Mouse (Mus musculus): ENCODE results near the gene Stk39. TPM values are rescaled to one million over a fixed set of nuclear protein-coding genes. Genes with fewer than 3 reads are reported as not detected.

Stk39 gene
- polyA plus RNA-seq, 1 experiment = not detected

- Histone ChIP-seq H3K36me3 (ENCODE audit: control insufficient read depth) (no peaks in the 10 kb centered on the region), H3K4me3 (replicated peaks) (no peak overlapping the region), H3K4me1 (ENCODE audit: control insufficient read depth) (no peaks in the 10 kb centered on the region), H3K27me3 (ENCODE audit: control insufficient read depth) (no peaks in the 10 kb centered on the region), H3K9me3 (ENCODE audit: control insufficient read depth, low read length) (peaks cover 11% of the 10 kb centered on the region)
- no peak for TF ChIP-seq TAL1 (IDR thresholded peaks at IDR 0.05; ENCODE audit: low read length)
- TF ChIP-seq GATA1 (IDR thresholded peaks at IDR 0.05; ENCODE audit: low read length) = no peak
These were observed 257.7 kb downstream of the Stk39 start for GRCm38 (mm10) chr2:68214400-68214799.

DNA sequence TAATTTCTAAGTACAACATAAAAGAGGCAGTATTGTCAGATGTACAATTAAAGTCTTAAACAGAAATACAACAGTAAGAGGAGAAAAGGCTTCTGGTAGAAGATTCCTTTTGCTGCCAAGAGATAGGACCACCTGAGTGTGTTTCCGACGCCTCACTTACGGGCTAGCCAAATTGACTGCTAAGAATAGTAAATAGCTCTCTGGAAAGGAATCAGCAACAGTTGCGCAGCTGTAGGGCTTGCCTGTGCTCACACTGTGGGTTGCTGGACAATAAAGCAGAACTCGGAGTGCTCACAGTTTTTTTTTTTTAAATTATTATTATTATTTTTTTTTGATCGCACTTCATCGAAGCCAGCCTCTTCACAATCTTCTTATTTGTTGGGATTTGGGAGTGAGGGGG is 260.6 kb downstream of the Stk39 start:
- Histone ChIP-seq H3K4me1 (ENCODE audit: control insufficient read depth) (no peaks in the 10 kb centered on the region), H3K4me3 (replicated peaks) (no peak overlapping the region), H3K9me3 (ENCODE audit: control insufficient read depth, low read length) (peaks cover 11% of the 10 kb centered on the region), H3K27me3 (ENCODE audit: control insufficient read depth) (no peaks in the 10 kb centered on the region), H3K36me3 (ENCODE audit: control insufficient read depth) (no peaks in the 10 kb centered on the region)
- TF ChIP-seq TAL1 (IDR thresholded peaks at IDR 0.05; ENCODE audit: low read length) = no peak
- TF ChIP-seq GATA1 (IDR thresholded peaks at IDR 0.05; ENCODE audit: low read length) = no peak

DNA sequence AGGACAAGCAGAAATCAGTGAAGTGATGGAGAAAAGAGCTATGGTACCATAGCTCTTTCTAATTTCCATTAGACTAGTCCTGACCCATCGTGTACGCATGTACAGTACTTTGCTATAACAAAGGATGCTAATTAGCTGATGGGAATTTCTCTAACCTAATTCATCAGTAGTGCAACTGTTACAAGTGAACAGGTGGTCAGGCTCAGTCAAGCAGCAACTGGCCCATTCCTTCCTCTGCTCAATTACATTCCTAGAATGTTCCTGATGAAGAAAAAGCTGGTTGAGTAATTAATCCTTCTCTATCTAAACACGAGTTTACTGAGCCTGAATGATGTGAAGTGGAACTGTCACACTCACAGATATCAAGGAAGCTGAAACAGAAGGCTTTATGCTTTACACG is 275.8 kb downstream of the Stk39 start:
- Histone ChIP-seq H3K4me3 (replicated peaks) (no peak overlapping the region), H3K4me1 (ENCODE audit: control insufficient read depth) (no peaks in the 10 kb centered on the region), H3K27me3 (ENCODE audit: control insufficient read depth) (no peaks in the 10 kb centered on the region), H3K36me3 (ENCODE audit: control insufficient read depth) (no peaks in the 10 kb centered on the region), H3K9me3 (ENCODE audit: control insufficient read depth, low read length) (peaks cover 4% of the 10 kb centered on the region; the same call in 1 of the 2 replicates)
- TF ChIP-seq TAL1 (IDR thresholded peaks at IDR 0.05; ENCODE audit: low read length) (no peak), GATA1 (IDR thresholded peaks at IDR 0.05; ENCODE audit: low read length) (no peak)

DNA sequence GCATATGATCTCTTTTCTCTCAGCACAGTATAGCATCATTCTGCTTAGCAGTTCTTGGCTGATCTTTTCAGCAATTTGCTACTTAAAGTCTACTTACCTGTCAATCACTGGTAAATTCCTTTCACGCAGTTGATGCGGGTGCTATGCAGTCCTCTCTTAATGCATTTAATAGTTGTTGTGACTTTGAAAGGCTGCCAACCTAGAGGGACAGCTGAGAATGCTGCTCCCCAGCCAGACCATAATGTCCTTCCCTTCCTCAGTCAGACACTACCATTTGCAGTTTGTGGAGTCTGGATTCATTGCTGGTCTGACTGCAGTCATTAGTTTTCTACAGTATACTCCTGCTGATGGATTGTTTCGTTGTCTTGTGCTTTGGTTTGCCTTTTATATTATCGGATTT is 277.6 kb downstream of the Stk39 start:
- H3K36me3 ChIP-seq (ENCODE audit: control insufficient read depth) = no peaks in the 10 kb centered on the region
- H3K4me1 ChIP-seq (ENCODE audit: control insufficient read depth) = no peaks in the 10 kb centered on the region
- no peaks in the 10 kb centered on the region for H3K27me3 ChIP-seq (ENCODE audit: control insufficient read depth)
- TF ChIP-seq TAL1 (IDR thresholded peaks at IDR 0.05; ENCODE audit: low read length) (no peak), GATA1 (IDR thresholded peaks at IDR 0.05; ENCODE audit: low read length) (no peak)
- H3K9me3 ChIP-seq (ENCODE audit: control insufficient read depth, low read length) = peaks cover 6% of the 10 kb centered on the region; the same call in 1 of the 2 replicates
- no peak overlapping the region for H3K4me3 ChIP-seq (replicated peaks)

DNA sequence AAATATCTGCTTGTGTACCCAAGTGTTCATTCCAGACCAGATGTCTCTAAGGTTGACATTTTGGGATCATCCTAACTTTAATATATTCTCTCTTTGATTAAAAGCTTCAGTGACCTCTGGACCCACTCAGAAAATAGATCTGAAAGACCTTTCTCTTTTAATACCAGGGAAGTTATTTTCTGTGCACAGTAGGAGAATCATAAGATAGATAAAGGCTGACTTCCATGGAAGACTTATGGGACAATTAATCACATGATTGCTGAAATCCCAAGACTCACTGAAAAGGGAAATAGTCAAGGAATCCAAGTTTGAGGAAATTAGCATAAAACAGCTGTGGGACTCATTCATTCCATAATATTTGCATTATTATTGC is 278.6 kb downstream of the Stk39 start:
- Histone ChIP-seq H3K4me3 (replicated peaks) (no peak overlapping the region), H3K9me3 (ENCODE audit: control insufficient read depth, low read length) (peaks cover 6% of the 10 kb centered on the region; the same call in 1 of the 2 replicates), H3K4me1 (ENCODE audit: control insufficient read depth) (no peaks in the 10 kb centered on the region), H3K36me3 (ENCODE audit: control insufficient read depth) (no peaks in the 10 kb centered on the region), H3K27me3 (ENCODE audit: control insufficient read depth) (no peaks in the 10 kb centered on the region)
- TF ChIP-seq GATA1 (IDR thresholded peaks at IDR 0.05; ENCODE audit: low read length) (no peak), TAL1 (IDR thresholded peaks at IDR 0.05; ENCODE audit: low read length) (no peak)

- Histone ChIP-seq H3K36me3 (ENCODE audit: control insufficient read depth) (no peaks in the 10 kb centered on the region), H3K27me3 (ENCODE audit: control insufficient read depth) (no peaks in the 10 kb centered on the region), H3K4me3 (replicated peaks) (no peak overlapping the region), H3K9me3 (ENCODE audit: control insufficient read depth, low read length) (peaks cover 6% of the 10 kb centered on the region; the same call in 1 of the 2 replicates), H3K4me1 (ENCODE audit: control insufficient read depth) (no peaks in the 10 kb centered on the region)
- TF ChIP-seq TAL1 (IDR thresholded peaks at IDR 0.05; ENCODE audit: low read length) (no peak), GATA1 (IDR thresholded peaks at IDR 0.05; ENCODE audit: low read length) (no peak)
These were observed 279.2 kb downstream of the Stk39 start for GRCm38 (mm10) chr2:68192605-68193464.

- H3K9me3 ChIP-seq (ENCODE audit: control insufficient read depth, low read length) = peaks cover 2% of the 10 kb centered on the region; the same call in 1 of the 2 replicates
- no peaks in the 10 kb centered on the region for H3K36me3 ChIP-seq (ENCODE audit: control insufficient read depth)
- no peaks in the 10 kb centered on the region for H3K4me1 ChIP-seq (ENCODE audit: control insufficient read depth)
- TF ChIP-seq GATA1 (IDR thresholded peaks at IDR 0.05; ENCODE audit: low read length) = no peak
- TF ChIP-seq TAL1 (IDR thresholded peaks at IDR 0.05; ENCODE audit: low read length) = no peak
- no peak overlapping the region for H3K4me3 ChIP-seq (replicated peaks)
- no peaks in the 10 kb centered on the region for H3K27me3 ChIP-seq (ENCODE audit: control insufficient read depth)
These were observed 295.6 kb downstream of the Stk39 start for GRCm38 (mm10) chr2:68176425-68176824.

DNA sequence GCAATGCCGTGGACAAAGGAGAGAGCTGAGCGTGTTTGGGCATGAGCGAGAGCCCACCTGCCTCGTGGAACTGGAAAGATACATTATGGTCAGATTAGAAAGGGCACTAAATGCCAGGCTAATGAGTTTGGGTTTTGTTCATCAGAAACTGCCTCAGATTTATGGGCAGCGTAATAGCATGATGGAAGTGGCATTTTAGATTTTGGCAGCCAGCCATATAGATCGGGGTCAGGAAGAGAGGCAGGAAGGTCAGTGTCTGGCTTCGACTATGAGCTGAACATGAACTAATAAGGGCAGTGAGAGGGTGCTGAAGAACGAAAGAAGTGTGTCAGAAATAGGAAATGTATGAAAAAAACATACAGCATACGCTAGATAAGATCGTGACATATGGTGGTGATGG is 300.8 kb downstream of the Stk39 start:
- H3K27me3 ChIP-seq (ENCODE audit: control insufficient read depth) = no peaks in the 10 kb centered on the region
- peaks cover 4% of the 10 kb centered on the region for H3K9me3 ChIP-seq (ENCODE audit: control insufficient read depth, low read length)
- TF ChIP-seq GATA1 (IDR thresholded peaks at IDR 0.05; ENCODE audit: low read length) (no peak), TAL1 (IDR thresholded peaks at IDR 0.05; ENCODE audit: low read length) (no peak)
- H3K36me3 ChIP-seq (ENCODE audit: control insufficient read depth) = no peaks in the 10 kb centered on the region
- H3K4me3 ChIP-seq (replicated peaks) = no peak overlapping the region
- H3K4me1 ChIP-seq (ENCODE audit: control insufficient read depth) = no peaks in the 10 kb centered on the region

DNA sequence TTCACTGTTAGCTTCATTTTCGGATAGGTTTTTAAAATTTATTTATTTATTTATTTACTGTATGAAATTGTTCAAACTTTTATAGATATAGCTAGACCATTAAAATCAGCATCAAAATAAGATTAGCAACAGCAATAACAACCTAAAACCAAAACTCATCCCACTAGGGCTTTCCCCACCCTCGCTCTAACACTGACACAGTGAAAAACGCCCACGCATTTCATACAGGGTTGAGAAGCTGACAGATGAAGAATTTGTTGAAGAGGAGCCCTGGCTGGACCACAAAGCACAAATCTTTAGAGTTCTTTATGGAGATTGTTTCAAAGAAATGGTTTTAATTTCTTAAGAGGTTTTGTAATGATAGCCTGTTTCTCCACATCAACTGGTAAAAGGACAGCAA is 310.1 kb downstream of the Stk39 start:
- no peak overlapping the region for H3K4me3 ChIP-seq (replicated peaks)
- no peaks in the 10 kb centered on the region for H3K27me3 ChIP-seq (ENCODE audit: control insufficient read depth)
- H3K9me3 ChIP-seq (ENCODE audit: control insufficient read depth, low read length) = peaks cover 2% of the 10 kb centered on the region; the same call in 1 of the 2 replicates
- H3K36me3 ChIP-seq (ENCODE audit: control insufficient read depth) = no peaks in the 10 kb centered on the region
- H3K4me1 ChIP-seq (ENCODE audit: control insufficient read depth) = no peaks in the 10 kb centered on the region
- no peak for TF ChIP-seq GATA1 (IDR thresholded peaks at IDR 0.05; ENCODE audit: low read length)
- TF ChIP-seq TAL1 (IDR thresholded peaks at IDR 0.05; ENCODE audit: low read length) = no peak

Measured in erythroblast, embryonic 14.5 days (primary cell).